Comparison of ENCODE assay signal across 10 mouse cellular contexts in genomic region chr5:65079881-65080280, GRCm38 (mm10). TPM values are rescaled to one million over a fixed set of nuclear protein-coding genes. Genes with fewer than 3 reads are reported as not detected.
A peak's percentile ranks its signal among the peaks of the same experiment; 100 is the strongest.
DNase-seq lines count a peak whose midpoint lies in the region; ATAC-seq lines count a peak whose summit lies in the region.
"Had no signal": no experiment of that assay in that cellular context is flagged by ENCODE, and none has a peak within 500 bp of the region (broad histone marks: within the 10 kb centered on the region; RNA-seq: fewer than 3 reads in every experiment).

No protein-coding gene starts in this region.

- no peak for ATAC-seq in heart, embryonic 11.5 days (replicated peaks; ENCODE audit: insufficient number of reproducible peaks, low FRiP score, low TSS enrichment)

- no peaks in the 10 kb centered on the region for H3K9me3 ChIP-seq in heart, embryonic 11.5 days (replicated peaks; ENCODE audit: control insufficient read depth, low read length)

- no peak for DNase-seq in heart, postnatal 25 days (ENCODE audit: low spot score)
- peak; percentile 46 to 50 for DNase-seq in right cerebral cortex, postnatal 10 days (ENCODE audit: low spot score in 2 of 2)
- DNase-seq in right cerebral cortex, postnatal 14 days: no peak
- DNase-seq in layer of hippocampus, postnatal 14 days (ENCODE audit: low spot score in 2 of 2): peak; percentile 25 to 54
- peak; percentile 69 for DNase-seq in telencephalon, adult 2 months (ENCODE audit: low read depth, low spot score)
- no peak for DNase-seq in cerebellum, postnatal 14 days
- DNase-seq in urinary bladder, adult 18-20 months (ENCODE audit: low spot score in 2 of 2): no peak
- DNase-seq: adrenal gland, postnatal 25 days had no signal

- no peak overlapping the region for H3K4me3 ChIP-seq in heart, embryonic 11.5 days (ENCODE audit: low read depth, low read length)
- H3K4me3 ChIP-seq: megakaryocyte, embryonic 14.5 days had no signal

- intact Hi-C loops in heart, postnatal 25 days (cut with DNase I): loop anchor here (5.0 kb wide), 2 partner anchors 62 to 77 kb away; no protein-coding TSS in a partner anchor

- no peaks in the 10 kb centered on the region for H3K27me3 ChIP-seq in heart, embryonic 11.5 days (ENCODE audit: control insufficient read depth, insufficient read depth, low read length)
- H3K27me3 ChIP-seq: megakaryocyte, embryonic 14.5 days had no signal

- H3K4me1 ChIP-seq in heart, embryonic 11.5 days (ENCODE audit: control insufficient read depth, insufficient read depth, low read length): no peaks in the 10 kb centered on the region

- no peak overlapping the region for H3K9ac ChIP-seq in heart, embryonic 11.5 days (ENCODE audit: low read depth, low read length)

- H3K36me3 ChIP-seq in heart, embryonic 11.5 days (ENCODE audit: control insufficient read depth, insufficient read depth, low read length): no peaks in the 10 kb centered on the region

- H3K27ac ChIP-seq in heart, embryonic 11.5 days (ENCODE audit: low read depth, low read length): no peak overlapping the region

- peak overlapping the region; percentile 22; the same call in 1 of the 2 replicates for H3K4me2 ChIP-seq in heart, embryonic 11.5 days

- 58% methylated on average over 9 of the region's 9 CpGs for WGBS in heart, embryonic 11.5 days (ENCODE audit: insufficient replicate concordance)

RNA-seq across cellular contexts. Expression of gene Tmem156, which starts 12.1 kb away (rescaled TPM):
- polyA plus RNA-seq in heart, embryonic 11.5 days (2014; fragmentation: Nextera tagmentation; extraction: Ambion mirVana): 0.15 TPM in 1 of 2 replicates, not detected in the other
- not detected for total RNA-seq in heart, postnatal 25 days (2021)
- total RNA-seq in layer of hippocampus, postnatal 14 days (2021): under 1 TPM; 0.36 to 0.48 TPM

RNA-seq across cellular contexts. Expression of gene Klhl5, which starts 27.5 kb away (rescaled TPM):
- 13.3 and 17.7 TPM in 2 replicates for polyA plus RNA-seq in heart, embryonic 11.5 days (2014; fragmentation: Nextera tagmentation; extraction: Ambion mirVana)
- 10 to 100 TPM; 13.9 to 14.3 TPM for total RNA-seq in heart, postnatal 25 days (2021)
- 10 to 100 TPM; 79.0 to 87.6 TPM for total RNA-seq in layer of hippocampus, postnatal 14 days (2021)

Comparison
In these comparisons a context has a peak if more than half of its experiments do, and no peak if none do; other contexts are left out.
1. DNase-seq: peak in right cerebral cortex, postnatal 10 days (2 of 2), layer of hippocampus, postnatal 14 days (2 of 2) and telencephalon, adult 2 months (single experiment); none in heart, postnatal 25 days (single experiment), right cerebral cortex, postnatal 14 days (single experiment), cerebellum, postnatal 14 days (0 of 2) and urinary bladder, adult 18-20 months (0 of 2).
2. RNA of gene Klhl5, which starts 27.5 kb away (total RNA-seq): 79.0 to 87.6 TPM in layer of hippocampus, postnatal 14 days; 13.9 to 14.3 TPM in heart, postnatal 25 days; every median in the first group is over 4 times any median in the second.